Mouse (Mus musculus): ENCODE data around the gene Hadha.

DNA sequence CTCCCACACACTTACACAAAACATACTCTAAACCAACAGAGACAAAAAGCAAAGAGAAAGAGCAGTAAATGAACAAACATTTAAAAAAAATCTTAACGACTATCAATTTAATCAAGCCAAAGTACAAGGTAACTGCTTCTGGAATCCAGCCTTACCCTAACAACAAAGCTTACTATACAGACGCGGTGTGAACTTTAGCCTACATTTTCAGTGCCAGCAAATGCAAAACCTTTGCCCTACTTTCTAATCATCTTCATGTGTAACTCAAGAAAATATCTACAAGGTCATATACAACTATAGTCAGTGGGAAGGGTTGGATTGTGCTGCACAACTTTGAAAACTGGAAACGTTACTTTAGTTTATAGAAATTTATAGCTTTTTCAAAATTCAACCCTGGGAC, 3.0 kb downstream of the Hadha start:
- TF ChIP-seq CTCF (IDR thresholded peaks at IDR 0.05; ENCODE audit: control insufficient read depth, insufficient read depth, insufficient replicate concordance, low read depth, low read length) (no peak), POLR2A (IDR thresholded peaks at IDR 0.05; ENCODE audit: control insufficient read depth, low read depth, low read length) (no peak)
